Mouse (Mus musculus) stomach, postnatal 0 days (tissue): ENCODE measurements around the gene Cbln1. TPM values are rescaled to one million over a fixed set of nuclear protein-coding genes. Genes with fewer than 3 reads are reported as not detected.

Experiments used
- ATAC-seq: fragments of 200-750 bp; cut with Nextera tagmentation; 2 replicates; pipeline ENCODE4 v1.8.0; 2017; ENCODE audit not compliant: low FRiP score, low TSS enrichment
- DNase-seq: peaks from one replicate; pipeline ENCODE4 v3.0.0-alpha.2; 2016; ENCODE audit warnings: low spot score
- H3K27ac ChIP-seq: fragments of 300-500 bp; sonication (generic); replicated peaks from 2 replicates; pipeline ENCODE4 v1.5.1; 2014; ENCODE audit warnings: mild to moderate bottlenecking, control low read depth
- H3K27me3 ChIP-seq: fragments of 300-500 bp; sonication (generic); 2 replicates; pipeline ENCODE4 v1.6.1; 2014; ENCODE audit warnings: low read length; ENCODE audit not compliant: control insufficient read depth, insufficient read depth
- H3K36me3 ChIP-seq: fragments of 300-500 bp; sonication (generic); 2 replicates; pipeline ENCODE4 v1.6.1; 2014; ENCODE audit warnings: low read length, mixed read lengths; ENCODE audit not compliant: control insufficient read depth, insufficient read depth
- H3K4me1 ChIP-seq: fragments of 300-500 bp; sonication (generic); replicated peaks from 2 replicates; pipeline ENCODE4 v1.6.1; 2014; ENCODE audit warnings: antibody characterized with exemption; ENCODE audit not compliant: control insufficient read depth, insufficient read depth
- H3K4me2 ChIP-seq: fragments of 300-500 bp; sonication (generic); replicated peaks from 2 replicates; pipeline ENCODE4 v1.6.1; 2014; ENCODE audit warnings: low read depth, mild to moderate bottlenecking, control low read depth, moderate library complexity
- H3K4me3 ChIP-seq: fragments of 300-500 bp; sonication (generic); 2 replicates; pipeline ENCODE4 v1.5.1; 2014; ENCODE audit warnings: low read depth, low read length, control low read depth
- H3K9ac ChIP-seq: fragments of 300-500 bp; sonication (generic); 2 replicates; pipeline ENCODE4 v1.6.1; 2014; ENCODE audit warnings: mild to moderate bottlenecking, low read length, control low read depth, mixed read lengths
- H3K9me3 ChIP-seq: fragments of 300-500 bp; sonication (generic); 2 replicates; pipeline ENCODE4 v1.6.1; 2016; ENCODE audit warnings: low read length; ENCODE audit not compliant: control insufficient read depth
- CTCF ChIP-seq: IDR thresholded peaks from 2 replicates; pipeline ENCODE4 v1.5.1; 2016; ENCODE audit warnings: antibody characterized with exemption, low read depth, mild to moderate bottlenecking, moderate library complexity
- EP300 ChIP-seq: optimal IDR thresholded peaks from 2 replicates; pipeline ENCODE3; 2016; ENCODE audit warnings: antibody characterized with exemption
- WGBS: fragments of 180-500 bp; shearing (Covaris S2); extraction: QIAGEN DNeasy Blood & Tissue Kit; methylation state at CpG from one replicate; pipeline ENCODE4 v1.1.7; 2014; 5-methylcytosine and 5-hydroxymethylcytosine counted together
- polyA plus RNA-seq: library from polyadenylated mRNA; unstranded; fragments of >200 nt; fragmentation: Nextera tagmentation; extraction: Ambion mirVana; gene quantifications from 2 replicates; pipeline ENCODE4 v1.2.1, GENCODE M21; 2015

Gene Cbln1
- polyA plus RNA-seq, 1 experiment from 2014 or later = 0.08 TPM

DNA sequence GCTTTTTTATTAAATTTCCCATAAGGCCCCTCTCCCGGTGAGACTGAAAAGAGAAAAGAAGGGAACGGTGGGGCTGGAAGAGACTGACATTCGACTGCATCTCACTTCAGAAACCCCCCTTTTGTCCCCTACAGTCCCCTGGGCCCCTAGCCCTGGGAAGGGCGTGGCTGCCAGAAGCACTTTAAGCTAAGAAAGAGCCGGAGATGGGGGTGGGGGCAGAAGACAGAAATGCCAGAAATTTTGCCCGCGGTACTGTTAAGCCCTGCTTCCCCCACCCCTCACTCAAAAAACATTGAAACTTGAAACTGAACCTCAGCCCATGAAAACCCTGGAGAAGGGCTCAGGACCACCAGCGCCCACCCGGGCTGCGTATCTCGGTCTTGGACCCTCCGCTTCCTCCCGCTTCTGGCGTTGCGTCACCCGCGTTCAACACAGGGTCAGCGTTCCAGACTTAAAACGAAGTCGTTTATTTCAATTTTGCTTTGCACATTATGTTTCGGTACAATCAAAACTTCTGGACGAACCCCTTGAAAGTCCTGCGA is 3.9 kb downstream of the Cbln1 start:
- Histone ChIP-seq H3K4me2 (no peak overlapping the region), H3K9me3 (no peaks in the 10 kb centered on the region), H3K4me1 (no peaks in the 10 kb centered on the region; the same call in 1 of the 2 replicates), H3K4me3 (no peak overlapping the region), H3K27ac (no peak overlapping the region), H3K9ac (no peak overlapping the region), H3K36me3 (no peaks in the 10 kb centered on the region), H3K27me3 (peaks cover 26% of the 10 kb centered on the region)
- ATAC-seq (no peak), DNase-seq (no peak)
- TF ChIP-seq CTCF (no peak), EP300 (no peak)
- WGBS = 3% methylated on average over 23 of the region's 23 CpGs

DNA sequence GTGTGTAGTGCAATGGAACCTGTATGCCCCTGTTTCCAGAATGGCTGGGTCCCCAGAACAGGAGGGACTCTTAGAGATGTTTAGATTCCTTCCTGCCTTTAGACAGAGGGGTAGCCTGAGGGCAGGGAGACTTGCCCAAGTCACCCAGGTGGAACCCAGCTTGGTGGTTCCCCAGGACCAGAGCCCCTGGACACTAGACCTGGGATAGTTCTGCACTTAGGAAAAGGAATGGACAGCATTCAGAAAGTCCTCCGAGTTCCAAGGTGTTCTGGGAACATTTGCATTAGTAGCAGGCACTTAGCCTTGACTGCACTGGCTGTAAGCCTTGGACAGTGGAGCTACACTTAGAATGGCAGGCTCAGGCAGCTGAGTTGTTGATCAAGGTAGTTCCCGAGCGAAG is 4.5 kb downstream of the Cbln1 start:
- Histone ChIP-seq H3K4me2 (no peak overlapping the region), H3K4me1 (no peaks in the 10 kb centered on the region), H3K9ac (no peak overlapping the region), H3K36me3 (no peaks in the 10 kb centered on the region), H3K27me3 (peaks cover 20% of the 10 kb centered on the region), H3K4me3 (no peak overlapping the region), H3K9me3 (no peaks in the 10 kb centered on the region), H3K27ac (no peak overlapping the region)
- DNase-seq = no peak
- 23% methylated on average over 3 of the region's 3 CpGs for WGBS
- no peak for ATAC-seq
- TF ChIP-seq EP300 (no peak), CTCF (no peak)

DNA sequence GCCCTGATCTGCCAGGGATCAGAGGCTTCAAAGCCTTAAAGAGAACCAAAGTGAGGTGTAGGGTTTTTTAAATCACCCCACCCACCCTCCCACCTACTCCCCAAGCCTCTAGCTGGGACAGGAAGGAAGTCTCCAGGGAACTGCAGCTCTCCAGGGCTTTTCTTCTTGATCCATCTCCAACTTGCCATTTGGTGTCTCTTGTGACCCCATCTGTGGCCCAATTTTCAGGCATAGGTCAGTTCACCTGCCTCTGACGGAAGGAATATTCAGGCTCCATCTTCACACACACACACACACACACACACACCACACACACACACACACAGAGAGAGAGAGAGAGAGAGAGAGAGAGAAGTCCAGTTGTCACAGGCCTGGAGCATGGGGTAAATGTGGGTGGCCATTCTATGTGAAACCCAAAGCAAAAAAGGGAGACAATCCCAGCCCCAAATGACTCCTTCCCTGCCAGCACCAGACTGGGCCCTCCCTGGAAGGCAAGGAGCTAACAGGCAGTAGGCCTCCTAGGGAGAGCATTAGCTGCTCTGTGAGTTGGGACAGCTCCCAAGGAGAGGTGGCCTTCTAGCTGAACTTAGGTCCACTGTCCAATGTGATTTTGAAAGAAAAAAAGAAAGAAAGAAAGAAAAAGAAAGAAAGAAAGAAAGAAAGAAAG is 5.3 kb downstream of the Cbln1 start:
- TF ChIP-seq EP300 = no peak
- no peak for TF ChIP-seq CTCF
- no peak overlapping the region for H3K27ac ChIP-seq
- no peaks in the 10 kb centered on the region for H3K36me3 ChIP-seq
- no peak overlapping the region for H3K4me2 ChIP-seq
- H3K9ac ChIP-seq = no peak overlapping the region
- no peak for DNase-seq
- H3K4me3 ChIP-seq = no peak overlapping the region
- peaks cover 16% of the 10 kb centered on the region for H3K27me3 ChIP-seq
- H3K9me3 ChIP-seq = no peaks in the 10 kb centered on the region
- WGBS = 54% methylated on average over 1 of the region's 1 CpGs
- ATAC-seq = no peak
- H3K4me1 ChIP-seq = no peaks in the 10 kb centered on the region

DNA sequence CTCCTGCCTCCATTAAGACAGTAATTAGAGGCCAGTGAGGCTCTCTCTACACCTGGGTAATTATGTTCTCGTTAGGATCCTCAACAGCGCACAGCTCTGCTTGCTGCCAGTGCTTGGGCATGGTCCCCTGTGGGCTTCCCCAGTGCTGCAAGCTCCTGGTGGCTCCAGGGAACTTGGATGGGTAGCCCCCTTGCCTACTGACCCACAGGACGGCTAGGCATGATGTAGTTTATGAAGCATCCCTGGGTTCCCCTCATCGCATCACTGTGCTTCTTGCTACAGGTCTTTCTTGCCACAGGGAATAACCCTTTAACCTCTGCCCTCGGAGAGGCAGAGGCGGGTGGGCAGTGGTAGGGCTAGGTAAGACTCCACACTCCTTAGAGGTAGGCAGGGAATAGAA is 6.1 kb downstream of the Cbln1 start:
- WGBS = 58% methylated on average over 6 of the region's 6 CpGs
- H3K4me3 ChIP-seq = no peak overlapping the region
- H3K4me1 ChIP-seq = no peaks in the 10 kb centered on the region
- H3K27ac ChIP-seq = no peak overlapping the region
- no peak for TF ChIP-seq EP300
- TF ChIP-seq CTCF = no peak
- H3K4me2 ChIP-seq = no peak overlapping the region
- no peak for DNase-seq
- peaks cover 12% of the 10 kb centered on the region; the same call in 1 of the 2 replicates for H3K27me3 ChIP-seq
- H3K9me3 ChIP-seq = no peaks in the 10 kb centered on the region
- no peak overlapping the region for H3K9ac ChIP-seq
- ATAC-seq = no peak
- H3K36me3 ChIP-seq = no peaks in the 10 kb centered on the region

DNA sequence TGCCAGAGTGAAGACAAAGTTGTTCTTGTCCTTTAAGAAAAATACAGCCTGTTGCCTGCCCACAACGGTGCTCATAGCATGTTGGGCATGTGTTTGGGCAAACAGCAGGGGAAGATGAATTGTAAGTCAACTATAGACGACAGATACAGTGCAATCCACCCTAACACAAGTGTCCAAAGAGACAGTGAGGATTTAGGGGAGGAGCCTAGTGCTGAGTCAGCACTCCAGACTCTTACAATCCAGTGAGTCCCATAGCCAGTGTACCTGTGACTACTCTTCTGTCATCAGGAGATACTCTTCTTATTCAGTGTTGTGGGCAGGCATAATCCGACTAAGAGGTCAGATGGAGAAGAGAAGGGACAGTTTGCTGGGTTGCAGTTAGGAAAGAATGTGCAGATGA is 8.0 kb downstream of the Cbln1 start:
- Histone ChIP-seq H3K27ac (no peak overlapping the region), H3K36me3 (no peaks in the 10 kb centered on the region), H3K4me1 (no peaks in the 10 kb centered on the region), H3K4me2 (no peak overlapping the region), H3K4me3 (no peak overlapping the region), H3K9me3 (no peaks in the 10 kb centered on the region), H3K9ac (no peak overlapping the region), H3K27me3 (peaks cover 2% of the 10 kb centered on the region; the same call in 1 of the 2 replicates)
- ATAC-seq (no peak), DNase-seq (no peak)
- no peak for TF ChIP-seq EP300
- TF ChIP-seq CTCF = no peak
- WGBS = 60% methylated on average over 3 of the region's 3 CpGs

DNA sequence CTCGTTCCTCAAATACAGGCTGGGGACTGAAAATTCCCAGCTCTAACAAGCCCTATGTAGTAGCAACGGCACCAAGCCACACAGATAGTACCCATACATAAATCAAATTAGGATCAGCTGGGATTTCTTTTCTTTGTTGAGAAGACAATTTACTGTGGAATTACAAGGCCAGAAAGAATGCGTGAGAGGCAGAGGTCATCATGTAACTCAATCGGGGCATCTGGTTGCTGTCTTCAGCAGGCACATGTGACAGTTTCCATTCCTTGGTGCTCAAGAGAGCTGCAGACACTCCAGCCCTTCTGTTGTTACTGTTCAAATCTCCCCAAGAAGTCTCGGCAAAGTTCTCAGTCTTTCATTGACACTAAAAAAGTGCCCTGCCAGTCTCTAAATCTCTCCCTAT is 10.6 kb downstream of the Cbln1 start:
- WGBS = 37% methylated on average over 5 of the region's 5 CpGs
- Histone ChIP-seq H3K4me2 (no peak overlapping the region), H3K9me3 (no peaks in the 10 kb centered on the region), H3K27me3 (0 out of 2 replicates have a peak, but pooled peaks cover 2% of the 10 kb centered on the region), H3K36me3 (no peaks in the 10 kb centered on the region), H3K4me3 (no peak overlapping the region), H3K27ac (no peak overlapping the region), H3K4me1 (no peaks in the 10 kb centered on the region), H3K9ac (no peak overlapping the region)
- ATAC-seq = no peak
- no peak for TF ChIP-seq CTCF
- DNase-seq = no peak
